Mouse (Mus musculus): ENCODE measurements around the gene Tnfsf15. TPM values are rescaled to one million over a fixed set of nuclear protein-coding genes. Genes with fewer than 3 reads are reported as not detected.

Tnfsf15 gene
- total RNA-seq, 2 experiments from 2014 or later: 0.13 TPM; not detected in 1

- peak; percentile 65 for ATAC-seq (ENCODE audit: poor library complexity, severe bottlenecking)
These were observed 58.8 kb downstream of the Tnfsf15 start for GRCm38 (mm10) chr4:63686157-63686556.

DNA sequence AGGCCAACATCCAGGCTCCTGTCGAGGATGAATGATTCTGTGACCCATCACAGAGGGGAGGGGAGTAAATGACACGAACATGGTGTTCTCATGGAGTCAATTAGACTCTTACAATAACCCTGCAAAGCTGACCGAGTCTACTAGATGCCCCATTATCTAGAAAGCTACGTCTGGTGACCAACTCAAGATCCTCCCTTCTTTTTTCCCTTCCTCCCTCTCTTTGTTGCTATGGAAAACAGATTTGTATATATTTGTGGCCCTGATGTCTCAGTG, 59.7 kb downstream of the Tnfsf15 start:
- ATAC-seq (ENCODE audit: poor library complexity, severe bottlenecking): no peak

GRCm38 (mm10) chr4:63684412-63685252, 60.3 kb downstream of the Tnfsf15 start:
- no peak for ATAC-seq (ENCODE audit: poor library complexity, severe bottlenecking)

DNA sequence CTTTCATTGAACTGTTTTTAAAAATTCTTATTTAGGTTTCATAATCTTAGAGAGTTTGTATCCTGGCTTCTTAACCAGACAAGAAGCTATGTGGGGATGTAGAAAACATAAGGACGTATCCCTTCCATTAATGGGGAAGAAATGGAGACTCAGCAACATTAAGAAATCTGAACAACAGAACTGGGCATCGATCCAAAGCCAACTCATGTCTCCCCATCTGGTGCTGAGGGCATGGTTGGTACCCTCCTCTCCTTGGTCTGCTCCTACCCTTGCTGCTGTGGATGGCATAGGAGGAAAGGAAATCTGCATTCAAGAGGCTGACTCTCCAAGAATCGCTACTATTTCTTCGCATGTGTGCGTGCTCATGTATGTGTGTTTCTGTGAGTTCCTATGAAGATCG, 61.2 kb downstream of the Tnfsf15 start:
- ATAC-seq (ENCODE audit: poor library complexity, severe bottlenecking): no peak

- peak; percentile 90 for ATAC-seq (ENCODE audit: poor library complexity, severe bottlenecking)
These were observed 61.9 kb downstream of the Tnfsf15 start for GRCm38 (mm10) chr4:63683056-63683455.

GRCm38 (mm10) chr4:63682441-63682840, 62.5 kb downstream of the Tnfsf15 start:
- no peak for ATAC-seq (ENCODE audit: poor library complexity, severe bottlenecking)

DNA sequence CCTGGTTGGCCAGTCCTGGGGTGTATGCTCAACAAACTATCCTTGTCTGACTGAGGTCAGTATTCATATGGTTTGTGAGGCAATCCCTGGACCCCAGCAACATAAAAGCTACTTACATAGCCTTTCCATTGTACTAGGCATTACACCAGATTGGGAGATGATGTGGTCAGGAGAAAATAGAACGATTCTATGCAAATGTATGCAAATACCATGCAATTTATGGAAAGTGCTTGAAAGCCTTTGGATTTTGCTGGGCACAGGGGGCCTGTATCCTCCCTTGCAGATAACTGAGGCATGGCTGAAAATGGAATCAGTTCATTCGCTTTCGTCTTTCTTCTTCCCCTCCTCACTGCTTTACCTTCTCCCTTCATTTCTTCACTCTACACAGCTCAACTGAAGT, 63.4 kb downstream of the Tnfsf15 start:
- ATAC-seq (ENCODE audit: poor library complexity, severe bottlenecking): no peak

Other genes with a start within 250 kb of the Tnfsf15 start
- 0.45 and 1.5 TPM in 2 replicates for gene Whrn, start 249.1 kb downstream of the Tnfsf15 start, total RNA-seq (2015)
- 0.07 and 0.65 TPM in 2 replicates for gene Whrn, start 249.1 kb downstream of the Tnfsf15 start, total RNA-seq (2017)
- gene Atp6v1g1, start 200.3 kb downstream of the Tnfsf15 start, total RNA-seq (2015): 197 and 229 TPM in 2 replicates
- 111 and 159 TPM in 2 replicates for gene Atp6v1g1, start 200.3 kb downstream of the Tnfsf15 start, total RNA-seq (2017)
- gene Tmem268, start 186.3 kb downstream of the Tnfsf15 start, total RNA-seq (2015): 22.4 and 24.3 TPM in 2 replicates
- gene Tmem268, start 186.3 kb downstream of the Tnfsf15 start, total RNA-seq (2017): 43.5 and 58.0 TPM in 2 replicates
- not detected in 2 replicates for gene Gm11213, start 139.9 kb downstream of the Tnfsf15 start, total RNA-seq (2015)
- gene Gm11213, start 139.9 kb downstream of the Tnfsf15 start, total RNA-seq (2017): not detected in 2 replicates
- gene Tex48, start 122.7 kb downstream of the Tnfsf15 start, total RNA-seq (2015): not detected in 2 replicates
- not detected in 2 replicates for gene Tex48, start 122.7 kb downstream of the Tnfsf15 start, total RNA-seq (2017)
- not detected in 2 replicates for gene Gm11214, start 81.7 kb downstream of the Tnfsf15 start, total RNA-seq (2015)
- gene Gm11214, start 81.7 kb downstream of the Tnfsf15 start, total RNA-seq (2017): not detected in 2 replicates
- 0.91 and 0.93 TPM in 2 replicates for gene Tnfsf8, start 116.2 kb upstream of the Tnfsf15 start, total RNA-seq (2015)
- gene Tnfsf8, start 116.2 kb upstream of the Tnfsf15 start, total RNA-seq (2017): 0.77 and 1.4 TPM in 2 replicates